Mouse (Mus musculus) forebrain, embryonic 14.5 days (tissue): ENCODE results near the gene Cxcl17. TPM values are rescaled to one million over a fixed set of nuclear protein-coding genes. Genes with fewer than 3 reads are reported as not detected.
"Not testable (repeated sequence)": the region's sequence is repeated elsewhere in the genome, so short reads cannot be mapped to it uniquely, and the experiment has no call there.

Experiments
- ATAC-seq: fragments of 200-750 bp; cut with Nextera tagmentation; 2 replicates; pipeline ENCODE4 v1.8.0; 2017; ENCODE audit warnings: mild to moderate bottlenecking, moderate library complexity
- DNase-seq: peaks from one replicate; pipeline ENCODE4 v3.0.0-alpha.2; 2015; ENCODE audit warnings: low spot score
- H3K27ac ChIP-seq: fragments of 300-500 bp; sonication (generic); 2 replicates; pipeline ENCODE4 v1.5.1; 2014; ENCODE audit warnings: low read depth, mild to moderate bottlenecking, control low read depth, low read length, moderate library complexity
- H3K27me3 ChIP-seq: fragments of 300-500 bp; sonication (generic); replicated peaks from 2 replicates; pipeline ENCODE4 v1.6.1; 2014; ENCODE audit warnings: low read length, control low read depth, mixed read lengths; ENCODE audit not compliant: control insufficient read depth, insufficient read depth
- H3K36me3 ChIP-seq: fragments of 300-500 bp; sonication (generic); 2 replicates; pipeline ENCODE4 v1.6.1; 2014; ENCODE audit warnings: low read length, control low read depth; ENCODE audit not compliant: control insufficient read depth, insufficient read depth
- H3K4me1 ChIP-seq: fragments of 300-500 bp; sonication (generic); 2 replicates; pipeline ENCODE4 v1.6.1; 2014; ENCODE audit warnings: antibody characterized with exemption, low read length, control low read depth; ENCODE audit not compliant: control insufficient read depth, insufficient read depth
- H3K4me2 ChIP-seq: fragments of 300-500 bp; sonication (generic); 2 replicates; pipeline ENCODE4 v1.6.1; 2014; ENCODE audit warnings: mild to moderate bottlenecking, control low read depth, low read length
- H3K4me3 ChIP-seq: fragments of 300-500 bp; sonication (generic); 2 replicates; pipeline ENCODE4 v1.5.1; 2014; ENCODE audit warnings: low read depth, low read length, control low read depth
- H3K9ac ChIP-seq: fragments of 300-500 bp; sonication (generic); 2 replicates; pipeline ENCODE4 v1.6.1; 2014; ENCODE audit warnings: mild to moderate bottlenecking, low read length, control low read depth, moderate library complexity
- H3K9me3 ChIP-seq: fragments of 300-500 bp; sonication (generic); replicated peaks from 2 replicates; pipeline ENCODE4 v1.6.1; 2016; ENCODE audit warnings: low read length, control low read depth, mixed read lengths; ENCODE audit not compliant: control insufficient read depth
- WGBS: fragments of 180-500 bp; shearing (Covaris S2); extraction: QIAGEN DNeasy Blood & Tissue Kit; methylation state at CpG from one replicate; pipeline ENCODE4 v1.1.7; 2014; 5-methylcytosine and 5-hydroxymethylcytosine counted together
- polyA plus RNA-seq: library from polyadenylated mRNA; unstranded; fragments of >200 nt; fragmentation: Nextera tagmentation; extraction: Ambion mirVana; gene quantifications from 2 replicates; pipeline ENCODE4 v1.2.1, GENCODE M21; 2014

Cxcl17 gene
- polyA plus RNA-seq = not detected in 2 replicates

DNA sequence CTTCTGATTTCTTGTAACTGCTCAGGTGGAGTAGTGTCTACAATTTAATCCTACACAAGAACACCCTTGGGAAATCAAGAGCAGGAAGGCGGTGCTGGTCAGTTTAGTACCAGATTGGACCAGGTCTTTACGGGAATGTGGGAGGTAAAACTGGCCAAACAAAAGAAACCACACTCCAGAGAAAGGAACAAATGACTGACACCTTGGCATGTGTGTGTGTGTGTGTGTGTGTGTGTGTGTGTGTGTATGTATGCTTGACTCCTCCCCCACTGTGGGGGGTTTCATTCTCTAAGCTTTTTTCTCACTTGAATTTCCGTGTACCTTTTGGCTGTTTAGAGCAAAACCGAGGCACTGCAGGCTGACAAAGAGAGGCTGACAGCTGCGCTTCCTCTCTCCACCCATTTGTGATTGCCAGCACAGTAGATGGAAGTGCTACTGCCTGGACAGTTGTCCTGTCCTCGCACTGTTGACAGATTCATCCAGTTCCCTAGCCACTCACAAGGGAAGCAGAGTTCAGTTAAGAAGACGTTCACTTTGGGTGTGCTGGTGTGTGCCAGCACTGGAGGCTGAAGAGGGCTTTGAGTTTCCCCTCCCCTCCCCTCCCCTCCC is at the start of gene Cxcl17:
TSS of gene Cxcl17 (minus strand) at position 54 of the 609 bp plus-strand sequence.
- no peak within 1 kb of the TSS for H3K4me3 ChIP-seq
- 42% methylated on average over 7 of the region's 7 CpGs for WGBS
- H3K4me1 ChIP-seq = no peaks in the 10 kb centered on the region
- no peak for ATAC-seq
- no peak for DNase-seq
- H3K36me3 ChIP-seq = no peaks in the 10 kb centered on the region
- no peak within 1 kb of the TSS for H3K27ac ChIP-seq
- H3K9me3 ChIP-seq = no peaks in the 10 kb centered on the region
- no peaks in the 10 kb centered on the region for H3K27me3 ChIP-seq
- H3K9ac ChIP-seq = no peak within 1 kb of the TSS
- no peak within 1 kb of the TSS for H3K4me2 ChIP-seq

GRCm38 (mm10) chr7:25462033-25462337 is 49.3 kb upstream of the Cxcl17 start:
- H3K4me3 ChIP-seq, H3K4me1 ChIP-seq, H3K4me2 ChIP-seq, ATAC-seq, H3K9ac ChIP-seq, H3K27me3 ChIP-seq, H3K36me3 ChIP-seq, H3K27ac ChIP-seq, H3K9me3 ChIP-seq, DNase-seq: not testable (repeated sequence)
- no CpG with 5 or more reads among the region's 1 CpGs for WGBS

- peak; percentile 88 for DNase-seq
- H3K4me2 ChIP-seq = not testable (repeated sequence)
Observed at GRCm38 (mm10) chr7:25461336-25462032, 48.8 kb upstream of the Cxcl17 start.

GRCm38 (mm10) chr7:25452103-25452502 is 39.4 kb upstream of the Cxcl17 start:
- Histone ChIP-seq H3K4me2 (no peak overlapping the region), H3K9ac (no peak overlapping the region), H3K27ac (no peak overlapping the region), H3K36me3 (no peaks in the 10 kb centered on the region), H3K9me3 (no peaks in the 10 kb centered on the region), H3K27me3 (no peaks in the 10 kb centered on the region), H3K4me1 (no peaks in the 10 kb centered on the region), H3K4me3 (no peak overlapping the region)
- no peak for ATAC-seq
- no peak for DNase-seq
- WGBS = 79% methylated on average over 3 of the region's 3 CpGs

More at GRCm38 (mm10) chr7:25461336-25462032, 48.8 kb upstream of the Cxcl17 start:
- not testable (repeated sequence) for H3K4me3 ChIP-seq, H3K27me3 ChIP-seq, H3K9ac ChIP-seq, H3K9me3 ChIP-seq, H3K36me3 ChIP-seq, H3K4me1 ChIP-seq, H3K27ac ChIP-seq
- peak; percentile 97 for ATAC-seq
- 15% methylated on average over 4 of the region's 5 CpGs for WGBS

DNA sequence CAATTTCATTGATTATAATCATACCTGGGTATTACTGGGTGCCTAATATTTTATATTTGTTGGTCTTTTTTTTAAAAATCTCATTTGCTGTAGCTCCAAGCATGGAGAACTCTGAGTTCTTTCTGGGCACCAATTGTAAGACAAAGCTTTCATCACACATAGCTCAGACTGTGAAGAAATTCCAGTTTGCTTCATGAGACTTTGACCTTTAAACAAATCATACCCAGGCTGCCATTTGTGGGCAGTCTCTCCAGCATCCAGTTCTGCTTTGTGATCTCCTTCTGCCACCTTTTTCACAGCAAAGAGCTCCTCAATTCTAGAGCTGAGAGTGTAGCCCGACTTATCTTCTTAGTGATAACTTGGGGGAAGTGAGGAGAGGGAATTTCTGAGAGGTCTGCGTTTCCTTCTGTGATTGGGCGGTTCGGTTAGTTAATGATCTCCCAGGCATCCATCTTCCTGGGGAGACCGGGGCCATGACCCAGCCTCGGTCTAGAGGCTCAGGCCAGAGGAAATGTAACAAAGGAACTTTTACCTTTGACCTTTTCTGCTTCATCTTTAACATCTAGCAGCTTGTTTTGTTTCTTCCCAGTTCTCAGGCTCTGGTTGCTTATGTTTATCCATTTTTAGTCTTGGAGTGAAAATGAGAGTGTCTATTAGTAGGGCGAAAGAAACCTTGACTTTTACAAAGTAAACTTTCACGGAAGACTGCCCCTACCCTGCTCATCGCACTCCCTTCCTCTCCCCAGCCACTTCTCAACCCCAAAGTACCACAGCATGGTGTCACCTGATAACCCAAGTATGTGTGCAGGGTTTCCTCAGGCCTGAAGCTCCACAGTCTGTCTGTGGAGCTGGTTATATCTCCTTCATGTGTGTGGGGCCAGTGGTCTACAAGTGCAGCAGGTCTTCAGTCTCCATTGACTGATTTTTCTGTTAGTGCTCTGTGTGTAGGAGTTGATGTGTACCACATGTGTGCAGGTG is 37.5 kb upstream of the Cxcl17 start:
- Histone ChIP-seq H3K27ac (no peak overlapping the region), H3K4me2 (no peak overlapping the region), H3K4me1 (no peaks in the 10 kb centered on the region), H3K9ac (no peak overlapping the region), H3K36me3 (no peaks in the 10 kb centered on the region), H3K27me3 (no peaks in the 10 kb centered on the region), H3K9me3 (no peaks in the 10 kb centered on the region), H3K4me3 (no peak overlapping the region)
- DNase-seq (no peak), ATAC-seq (no peak)
- 78% methylated on average over 9 of the region's 9 CpGs for WGBS

DNA sequence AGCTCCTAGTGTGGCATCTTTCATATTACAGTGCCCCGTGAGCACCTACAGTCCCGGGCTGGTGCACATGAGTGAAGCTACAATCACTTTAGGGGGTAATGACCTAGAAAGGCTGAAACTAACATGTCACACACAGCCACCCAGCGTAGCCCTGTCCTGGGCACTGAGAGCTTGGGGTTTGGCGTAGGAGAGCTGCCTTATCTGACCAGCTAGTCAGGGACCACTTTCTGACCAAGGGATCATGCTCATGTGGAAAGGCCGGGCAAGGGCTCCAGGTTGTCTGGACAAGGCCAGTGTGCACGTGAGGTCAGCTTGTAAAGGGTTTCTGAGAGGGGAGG is 28.1 kb upstream of the Cxcl17 start:
- Histone ChIP-seq H3K4me1 (no peaks in the 10 kb centered on the region), H3K4me3 (no peak overlapping the region), H3K4me2 (no peak overlapping the region), H3K27ac (no peak overlapping the region), H3K27me3 (no peaks in the 10 kb centered on the region), H3K9me3 (no peaks in the 10 kb centered on the region), H3K36me3 (no peaks in the 10 kb centered on the region), H3K9ac (no peak overlapping the region)
- DNase-seq = no peak
- 90% methylated on average over 6 of the region's 6 CpGs for WGBS
- no peak for ATAC-seq

- Histone ChIP-seq H3K36me3 (no peaks in the 10 kb centered on the region), H3K9ac (no peak overlapping the region), H3K4me1 (no peaks in the 10 kb centered on the region), H3K9me3 (no peaks in the 10 kb centered on the region), H3K4me3 (no peak overlapping the region), H3K4me2 (no peak overlapping the region), H3K27ac (no peak overlapping the region), H3K27me3 (no peaks in the 10 kb centered on the region)
- 95% methylated on average over 9 of the region's 9 CpGs for WGBS
- no peak for DNase-seq
- ATAC-seq = no peak
Observed at GRCm38 (mm10) chr7:25439978-25440815, 27.5 kb upstream of the Cxcl17 start.

GRCm38 (mm10) chr7:25439124-25439822 is 26.6 kb upstream of the Cxcl17 start:
- Histone ChIP-seq H3K9me3 (no peaks in the 10 kb centered on the region), H3K36me3 (no peaks in the 10 kb centered on the region), H3K4me2 (no peak overlapping the region), H3K9ac (no peak overlapping the region), H3K27me3 (no peaks in the 10 kb centered on the region), H3K27ac (no peak overlapping the region), H3K4me1 (no peaks in the 10 kb centered on the region), H3K4me3 (no peak overlapping the region)
- no peak for DNase-seq
- 82% methylated on average over 8 of the region's 8 CpGs for WGBS
- ATAC-seq = no peak
